Mouse (Mus musculus) cerebellum, adult 8-10 months (tissue): Measurements from ENCODE around the gene Hoxd9.

Experiments used
- DNase-seq: peaks from one replicate; pipeline ENCODE4 v3.0.0; 2022

Gene Hoxd9

DNA sequence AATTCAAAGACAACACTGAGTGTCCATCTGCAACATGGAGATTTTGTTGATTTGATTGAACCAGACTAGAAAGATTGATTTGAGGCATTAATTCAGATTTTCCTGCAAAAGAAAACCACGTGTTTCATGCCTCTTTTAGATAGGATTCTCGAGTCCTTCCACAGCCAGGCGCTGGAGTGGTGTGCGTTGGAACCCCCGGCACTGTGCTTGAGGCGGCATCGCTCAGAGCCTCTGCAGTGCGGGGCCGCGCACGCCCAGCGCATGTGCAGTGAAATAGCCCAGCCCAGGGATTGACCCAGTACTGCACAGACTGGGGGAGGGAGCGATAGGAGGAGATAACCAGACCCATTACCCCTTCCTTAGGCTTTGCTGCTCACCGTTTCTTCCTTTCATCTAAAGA is 17.4 kb downstream of the Hoxd9 start:
- no peak for DNase-seq

- DNase-seq: peak; percentile 37
These were observed 18.1 kb downstream of the Hoxd9 start for GRCm38 (mm10) chr2:74715504-74716241.

DNA sequence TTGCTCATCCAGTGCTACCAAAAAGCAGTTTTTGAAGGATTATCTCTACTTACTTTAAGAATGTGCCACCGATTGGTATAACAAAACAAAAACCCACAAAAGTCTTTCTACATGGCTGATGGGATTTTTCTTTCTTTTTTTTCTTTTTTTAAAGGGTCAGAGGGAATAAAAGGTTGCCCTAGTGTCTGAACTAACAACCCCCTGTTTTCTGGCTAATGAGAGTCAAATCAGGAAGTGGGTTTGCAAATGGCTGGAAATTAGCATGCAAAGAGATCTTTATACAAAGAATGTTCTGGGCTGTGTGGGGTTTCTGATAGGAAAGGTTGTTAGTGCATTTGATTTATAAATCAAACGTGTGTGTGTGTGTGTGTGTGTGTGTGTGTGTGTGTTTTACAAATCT is 22.9 kb downstream of the Hoxd9 start:
- no peak for DNase-seq

GRCm38 (mm10) chr2:74720955-74721491 is 23.5 kb downstream of the Hoxd9 start:
- DNase-seq: no peak

DNA sequence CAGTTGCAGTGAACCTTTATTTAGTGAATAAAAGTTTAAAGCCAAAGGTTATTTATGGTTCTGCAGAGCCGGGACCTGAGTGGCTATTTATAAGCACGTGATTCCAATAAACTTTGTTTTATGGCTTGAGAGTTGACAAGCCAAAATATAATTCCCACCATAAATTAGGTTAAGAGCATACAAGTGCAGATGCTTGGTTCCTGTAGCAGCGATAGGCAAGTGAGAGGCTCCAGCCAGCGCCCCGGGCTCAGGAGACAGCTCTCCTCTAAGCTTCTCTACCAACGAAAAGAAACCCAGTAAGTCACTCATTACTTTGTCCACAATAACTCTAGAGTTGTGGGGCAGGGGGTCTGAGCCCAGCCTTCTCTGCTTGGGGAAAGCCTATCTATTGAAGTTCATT is 24.4 kb downstream of the Hoxd9 start:
- DNase-seq: no peak

- no peak for DNase-seq
These were observed 25.4 kb downstream of the Hoxd9 start for GRCm38 (mm10) chr2:74722949-74723348.

DNA sequence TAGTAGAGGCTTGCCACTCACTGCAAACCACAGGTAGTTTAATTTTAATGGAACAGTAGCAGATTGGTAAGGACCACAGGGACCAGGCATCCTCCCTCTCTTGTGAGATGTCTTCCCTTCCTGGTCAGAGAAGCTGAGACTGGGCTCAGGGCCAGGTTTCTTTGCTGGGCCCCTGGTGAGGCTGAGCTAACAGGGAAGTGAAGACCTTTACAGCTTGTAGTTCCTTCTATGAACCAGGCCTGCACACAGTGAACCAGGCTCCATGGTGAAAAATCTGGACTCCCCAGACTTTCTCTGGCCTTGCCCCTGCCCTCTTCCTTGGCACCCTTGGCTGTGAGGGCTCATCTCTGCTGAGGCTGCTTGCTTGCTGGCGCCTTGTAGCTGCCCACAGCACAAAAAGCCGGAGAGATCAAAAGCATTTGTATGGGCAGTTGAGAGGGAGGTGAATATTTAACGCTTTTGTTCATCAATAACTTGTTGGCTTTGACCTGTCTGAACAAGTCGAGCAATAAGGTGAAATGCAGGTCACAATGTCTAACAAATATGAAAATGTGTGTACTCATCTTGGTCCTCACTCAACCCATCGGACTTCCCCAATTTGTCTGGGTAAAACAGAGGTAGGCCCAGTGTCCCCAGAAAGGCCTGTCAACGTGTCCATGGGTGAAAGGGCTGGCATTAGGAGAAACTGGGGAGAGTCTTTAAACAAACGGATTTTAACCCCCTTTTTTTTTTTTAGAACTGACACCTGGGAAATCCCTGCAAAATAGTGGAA is 26.9 kb downstream of the Hoxd9 start:
- DNase-seq: no peak

GRCm38 (mm10) chr2:74725171-74725570 is 27.6 kb downstream of the Hoxd9 start:
- no peak for DNase-seq

GRCm38 (mm10) chr2:74726551-74726950 is 29.0 kb downstream of the Hoxd9 start, which contains the start of gene Gm28230:
Gene Gm28230 (plus strand): TSS chr2:74726728.
- DNase-seq: no peak

GRCm38 (mm10) chr2:74726973-74727639 is 29.6 kb downstream of the Hoxd9 start:
- DNase-seq: no peak

GRCm38 (mm10) chr2:74727640-74728302 is 30.2 kb downstream of the Hoxd9 start:
- DNase-seq: no peak

- no peak for DNase-seq
These were observed 30.8 kb downstream of the Hoxd9 start for GRCm38 (mm10) chr2:74728303-74728680.

GRCm38 (mm10) chr2:74730331-74730730 is 32.8 kb downstream of the Hoxd9 start:
- DNase-seq: no peak

- DNase-seq: no peak
These were observed 33.5 kb downstream of the Hoxd9 start for GRCm38 (mm10) chr2:74731055-74731454.

DNA sequence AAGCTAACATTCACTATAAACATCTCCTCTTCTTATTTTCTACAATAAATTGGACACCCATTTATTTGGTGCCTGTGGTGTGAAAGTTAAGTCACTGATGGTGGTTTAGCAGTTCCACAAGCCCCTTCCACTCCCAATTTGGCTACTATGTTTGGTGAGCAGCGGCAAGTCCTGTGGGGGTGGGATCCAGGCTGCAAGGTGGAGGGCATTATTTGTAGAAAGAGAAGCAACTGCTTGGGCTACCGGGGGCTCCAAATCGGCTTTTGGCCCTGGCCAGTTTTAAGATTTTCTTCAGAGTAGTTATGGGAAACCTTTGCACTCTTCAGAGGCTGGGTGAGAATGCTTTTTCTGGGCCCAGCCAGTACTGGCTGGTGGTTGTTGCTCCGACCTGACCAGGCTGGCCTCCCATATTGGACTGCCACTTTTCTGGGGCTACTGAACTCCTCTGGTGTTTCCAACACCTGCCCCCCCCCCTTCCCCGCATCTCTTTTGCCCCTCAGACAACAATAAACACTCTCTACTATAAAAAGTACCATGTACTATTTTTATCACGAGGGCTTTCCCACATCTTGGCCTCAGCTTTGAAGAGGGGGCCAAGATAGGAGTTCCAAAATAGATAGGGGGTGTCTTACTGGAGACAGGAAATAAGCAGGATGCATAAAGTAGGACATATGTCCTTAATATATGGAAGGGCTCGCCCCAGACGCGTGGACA is 34.4 kb downstream of the Hoxd9 start:
- DNase-seq: no peak

DNA sequence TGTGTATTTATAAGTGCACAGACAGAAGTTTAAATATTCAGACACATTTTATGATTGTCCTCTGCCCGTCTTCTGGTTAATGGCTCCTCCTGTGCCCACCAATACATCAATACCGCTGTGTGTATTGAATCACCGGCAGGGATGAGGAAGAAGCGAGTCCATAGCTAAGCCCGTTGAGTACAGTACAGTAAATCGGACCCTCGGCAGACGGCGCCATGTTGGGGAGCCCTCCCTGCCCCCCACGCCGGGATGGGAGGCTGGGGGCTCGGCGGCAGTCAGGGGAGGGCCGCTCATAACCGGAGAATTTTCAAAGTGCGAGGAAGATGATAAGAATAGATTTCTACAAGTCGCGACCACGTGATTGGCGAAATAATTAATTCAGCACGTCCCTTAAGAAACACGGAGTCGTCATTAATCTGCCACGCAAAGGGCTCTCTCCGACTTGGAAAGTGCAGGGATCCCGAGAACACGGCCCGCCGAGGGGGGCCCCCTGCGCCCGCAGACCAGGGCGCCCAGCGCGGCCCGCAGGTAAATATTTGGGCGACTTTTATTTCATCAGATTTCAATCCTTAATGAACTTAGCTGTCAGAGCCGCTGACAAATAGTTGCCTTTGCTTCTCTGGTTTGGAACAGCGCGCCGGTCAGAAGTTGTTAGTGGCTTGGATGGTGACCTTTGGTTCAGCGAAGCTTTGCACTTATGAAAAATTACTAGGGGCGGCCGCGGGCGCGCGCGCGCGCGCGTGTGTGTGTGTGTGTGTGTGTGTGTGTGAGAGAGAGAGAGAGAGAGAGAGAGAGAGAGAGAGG is 35.2 kb downstream of the Hoxd9 start:
- no peak for DNase-seq

GRCm38 (mm10) chr2:74733317-74733661 is 35.8 kb downstream of the Hoxd9 start:
- DNase-seq: no peak

DNA sequence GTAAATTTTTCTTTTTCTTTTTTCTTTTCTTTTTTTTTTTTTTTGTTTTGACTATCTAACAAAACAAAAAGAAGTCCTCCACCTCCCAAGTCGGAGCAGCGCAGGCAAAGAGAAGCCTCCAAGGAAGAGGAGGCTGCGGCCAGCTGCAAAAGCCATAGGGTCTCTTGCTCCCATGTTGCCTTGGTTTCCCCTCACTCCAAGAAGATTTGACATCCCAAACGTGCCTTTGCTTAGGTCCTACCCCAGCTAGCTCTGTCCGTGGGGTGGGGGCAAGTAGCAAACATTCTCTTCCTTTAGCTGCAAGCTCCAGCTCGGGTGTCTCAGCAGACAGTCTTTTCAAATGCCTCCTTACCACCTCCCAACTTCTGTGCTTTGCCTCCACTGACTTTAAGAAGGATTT is 36.2 kb downstream of the Hoxd9 start:
- DNase-seq: no peak

DNA sequence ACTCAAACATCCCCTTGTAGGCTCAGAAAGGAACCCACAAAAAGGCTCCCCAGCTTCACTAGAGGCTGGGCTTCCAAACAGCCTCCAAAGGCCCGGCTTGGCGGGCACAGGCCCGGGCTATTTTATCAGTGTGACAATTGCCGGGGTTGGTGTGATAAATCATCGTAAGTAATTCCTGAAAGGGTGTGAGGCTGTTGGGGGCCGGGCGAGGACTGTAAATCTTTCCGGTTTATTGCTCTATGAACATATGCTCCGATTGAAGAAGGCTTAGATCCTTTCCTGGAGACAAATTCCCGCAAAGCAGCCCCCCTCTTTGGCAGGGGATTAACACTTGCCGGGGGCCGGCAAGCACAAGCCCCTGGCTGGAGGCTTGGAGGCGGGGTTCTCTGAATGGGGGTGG is 36.9 kb downstream of the Hoxd9 start:
- DNase-seq: no peak

- no peak for DNase-seq
These were observed 37.7 kb downstream of the Hoxd9 start for GRCm38 (mm10) chr2:74734996-74735811.
